Mouse (Mus musculus) hindbrain, embryonic 10.5 days (tissue): ENCODE data around the gene Gm49416. TPM values are rescaled to one million over a fixed set of nuclear protein-coding genes. Genes with fewer than 3 reads are reported as not detected.
"Not testable (repeated sequence)": the region's sequence is repeated elsewhere in the genome, so short reads cannot be mapped to it uniquely, and the experiment has no call there.

Source experiments
- DNase-seq: peaks from one replicate; pipeline ENCODE4 v3.0.0-alpha.2; 2017; ENCODE audit warnings: low spot score
- H3K27ac ChIP-seq: fragments of 300-500 bp; sonication (generic); 2 replicates; pipeline ENCODE4 v1.5.1; 2016; ENCODE audit warnings: mild to moderate bottlenecking, moderate library complexity
- H3K27me3 ChIP-seq: fragments of 300-500 bp; sonication (generic); 2 replicates; pipeline ENCODE4 v1.6.1; 2016; ENCODE audit warnings: mild to moderate bottlenecking; ENCODE audit not compliant: poor library complexity, insufficient read depth, severe bottlenecking
- H3K36me3 ChIP-seq: fragments of 300-500 bp; sonication (generic); 2 replicates; pipeline ENCODE4 v1.6.1; 2016; ENCODE audit warnings: mild to moderate bottlenecking, moderate library complexity
- H3K4me1 ChIP-seq: fragments of 300-500 bp; sonication (generic); replicated peaks from 2 replicates; pipeline ENCODE4 v1.6.1; 2016; ENCODE audit warnings: mild to moderate bottlenecking
- H3K4me3 ChIP-seq: fragments of 300-500 bp; sonication (generic); 2 replicates; pipeline ENCODE4 v1.5.1; 2016; ENCODE audit warnings: mild to moderate bottlenecking, moderate library complexity
- H3K9me3 ChIP-seq: fragments of 300-500 bp; sonication (generic); 2 replicates; pipeline ENCODE4 v1.6.1; 2016; ENCODE audit warnings: mild to moderate bottlenecking, moderate library complexity
- WGBS: fragments of 180-500 bp; shearing (Covaris S2); methylation state at CpG from one replicate; pipeline ENCODE4 v1.1.7; 2016; 5-methylcytosine and 5-hydroxymethylcytosine counted together
- polyA plus RNA-seq: library from polyadenylated mRNA; unstranded; fragments of >200 nt; fragmentation: Nextera tagmentation; extraction: Ambion mirVana; gene quantifications from 2 replicates; pipeline ENCODE4 v1.2.1, GENCODE M21; 2016

The Gm49416 gene
- polyA plus RNA-seq, 1 experiment from 2014 or later, result 0.22 TPM

DNA sequence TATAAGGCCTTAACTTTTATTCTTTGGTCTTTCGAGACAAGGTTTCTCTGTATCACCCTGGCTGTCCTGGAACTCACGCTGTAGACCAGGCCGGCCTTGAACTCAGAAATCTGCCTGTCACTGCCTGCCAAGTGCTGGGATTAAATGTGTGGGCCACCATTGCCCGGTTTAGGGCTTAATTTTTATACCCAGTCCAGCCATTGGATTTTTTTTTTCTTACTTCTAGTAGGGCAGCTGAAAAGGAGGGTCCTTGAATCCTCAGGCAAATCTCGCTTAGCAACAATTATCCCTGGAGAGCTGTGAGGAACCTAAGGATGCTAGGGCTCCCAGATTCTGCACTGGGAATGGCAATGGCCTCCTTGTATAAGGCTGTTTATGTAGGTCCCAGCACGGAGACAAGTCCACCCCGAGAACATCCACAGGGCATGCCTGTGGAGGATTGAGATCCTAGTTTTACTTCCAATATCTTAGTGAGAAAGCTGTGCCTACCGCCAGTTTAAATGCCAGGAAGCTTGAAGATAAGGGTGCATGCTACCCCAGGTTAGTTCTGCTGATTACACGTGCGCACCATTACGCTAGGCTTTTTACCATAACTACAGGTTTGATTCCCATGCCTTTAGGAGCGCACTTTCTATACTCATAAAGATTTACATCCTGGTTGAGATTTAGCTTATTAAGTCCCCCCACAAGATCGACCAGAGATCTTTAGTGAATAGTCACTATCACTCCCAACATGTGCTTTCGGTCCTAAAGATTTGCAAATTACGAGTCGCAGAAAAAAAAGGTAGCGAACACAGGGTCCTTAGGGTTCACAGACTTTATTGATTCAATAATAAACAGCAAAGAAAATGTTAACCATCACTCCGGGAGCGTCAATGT lies 902 bp upstream of the Gm49416 start:
- no peak for DNase-seq
- Histone ChIP-seq H3K27ac (peak overlapping the region; percentile 94), H3K4me1 (peaks cover 21% of the 10 kb centered on the region), H3K36me3 (peaks cover 19% of the 10 kb centered on the region), H3K4me3 (peak overlapping the region; percentile 74), H3K9me3 (no peaks in the 10 kb centered on the region), H3K27me3 (no peaks in the 10 kb centered on the region)
- WGBS, result 16% methylated on average over 19 of the region's 19 CpGs

DNA sequence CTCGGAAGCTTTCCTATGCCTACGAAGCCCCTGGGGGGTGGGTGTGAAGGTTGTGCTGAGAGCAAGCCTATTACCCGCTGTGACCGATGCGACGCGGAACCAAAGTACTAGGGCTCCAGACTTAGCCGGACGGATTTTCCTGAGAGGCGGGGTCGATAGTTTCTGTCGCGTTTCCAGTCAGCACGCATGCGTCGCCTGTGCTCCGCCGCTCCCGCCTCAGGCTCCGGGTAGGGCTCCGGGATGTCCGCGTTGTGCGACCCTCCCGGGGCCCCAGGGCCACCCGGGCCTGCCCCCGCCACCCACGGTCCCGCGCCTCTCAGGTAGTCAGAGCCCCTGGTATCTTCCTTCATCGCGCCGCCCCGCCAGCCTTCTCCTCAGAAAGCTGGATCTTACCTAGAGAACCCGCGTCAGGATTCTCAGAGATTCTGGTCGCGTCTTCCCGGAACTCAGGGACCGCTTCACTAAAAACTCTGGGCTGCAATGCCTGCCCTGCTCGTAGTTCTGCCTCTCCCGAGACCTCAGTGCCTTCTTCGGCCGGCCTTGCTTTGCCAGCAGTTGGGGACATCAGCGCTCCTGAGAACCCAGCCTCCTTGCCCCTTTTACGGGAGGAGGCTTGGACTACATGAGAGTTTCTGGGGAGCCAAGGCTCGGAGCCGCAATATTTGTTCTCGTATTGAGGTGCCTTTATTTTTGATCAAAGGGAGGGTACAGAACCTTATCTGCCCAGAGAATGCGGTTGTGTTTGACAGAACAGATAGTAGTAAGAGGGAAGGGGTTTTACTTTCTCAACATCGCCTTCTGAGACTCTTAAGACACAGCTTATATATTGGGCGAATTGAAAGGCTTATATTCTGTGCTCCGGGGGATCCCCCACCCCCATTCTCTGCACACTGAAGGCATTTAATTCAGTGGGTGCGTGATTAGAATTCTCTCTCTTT lies 4.4 kb downstream of the Gm49416 start, which contains the start of gene Ints5:
Gene Ints5 (plus strand): TSS at position 177 of the 938 bp plus-strand sequence.
- peaks cover 47% of the 10 kb centered on the region for H3K36me3 ChIP-seq
- 3% methylated on average over 54 of the region's 54 CpGs for WGBS
- H3K4me1 ChIP-seq, result peaks cover 46% of the 10 kb centered on the region
- peak within 1 kb of the TSS; percentile 96 for H3K27ac ChIP-seq
- H3K27me3 ChIP-seq, result no peaks in the 10 kb centered on the region
- DNase-seq, result peak; percentile 86
- H3K9me3 ChIP-seq, result no peaks in the 10 kb centered on the region
- H3K4me3 ChIP-seq, result peak within 1 kb of the TSS; percentile 79

DNA sequence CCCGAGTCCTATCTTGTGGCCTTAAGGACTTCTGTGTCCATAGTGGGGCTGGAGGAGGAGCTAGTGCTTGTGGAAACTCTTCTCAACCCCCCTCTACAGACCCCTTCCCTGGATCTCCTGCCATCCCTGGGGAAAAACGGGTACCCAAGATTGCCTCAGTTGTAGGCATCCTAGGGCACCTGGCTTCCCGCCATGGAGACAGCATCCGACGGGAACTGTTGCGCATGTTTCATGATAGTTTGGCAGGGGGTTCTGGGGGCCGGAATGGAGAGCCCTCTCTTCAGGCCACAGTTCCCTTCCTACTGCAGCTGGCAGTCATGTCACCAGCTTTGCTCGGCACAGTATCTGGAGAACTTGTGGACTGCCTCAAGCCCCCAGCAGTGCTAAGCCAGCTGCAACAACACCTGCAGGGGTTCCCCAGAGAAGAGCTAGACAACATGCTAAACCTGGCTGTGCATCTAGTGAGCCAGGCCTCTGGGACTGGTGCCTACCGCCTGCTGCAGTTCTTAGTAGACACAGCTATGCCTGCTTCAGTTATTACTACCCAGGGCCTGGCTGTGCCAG lies 6.8 kb downstream of the Gm49416 start:
- Histone ChIP-seq H3K9me3 (no peaks in the 10 kb centered on the region), H3K27ac (no peak overlapping the region; the same call in 1 of the 2 replicates), H3K4me1 (peaks cover 51% of the 10 kb centered on the region), H3K27me3 (no peaks in the 10 kb centered on the region), H3K4me3 (peak overlapping the region; percentile 20; the same call in 1 of the 2 replicates), H3K36me3 (peaks cover 47% of the 10 kb centered on the region)
- DNase-seq, result no peak
- WGBS, result 92% methylated on average over 9 of the region's 9 CpGs

DNA sequence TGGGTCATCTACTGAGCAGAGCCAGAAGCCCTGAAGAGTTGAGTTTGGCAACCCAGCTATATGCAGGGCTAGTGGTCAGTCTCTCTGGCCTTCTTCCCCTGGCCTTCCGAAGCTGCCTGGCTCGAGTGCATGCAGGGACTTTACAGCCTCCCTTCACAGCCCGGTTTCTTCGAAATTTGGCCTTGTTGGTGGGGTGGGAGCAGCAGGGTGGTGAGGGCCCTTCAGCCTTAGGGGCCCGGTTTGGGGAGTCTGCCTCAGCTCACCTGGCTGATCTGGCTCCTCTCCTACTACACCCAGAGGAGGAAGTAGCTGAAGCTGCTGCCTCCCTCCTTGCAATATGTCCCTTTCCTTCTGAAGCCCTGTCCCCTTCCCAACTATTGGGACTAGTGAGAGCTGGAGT lies 7.5 kb downstream of the Gm49416 start:
- Histone ChIP-seq H3K27ac (0 out of 2 replicates have a peak overlapping the region, but pooled peaks have one; percentile 5), H3K4me1 (peaks cover 51% of the 10 kb centered on the region), H3K4me3 (peak overlapping the region; percentile 20; the same call in 1 of the 2 replicates), H3K36me3 (peaks cover 47% of the 10 kb centered on the region)
- DNase-seq, H3K27me3 ChIP-seq, H3K9me3 ChIP-seq: not testable (repeated sequence)
- 95% methylated on average over 5 of the region's 5 CpGs for WGBS

DNA sequence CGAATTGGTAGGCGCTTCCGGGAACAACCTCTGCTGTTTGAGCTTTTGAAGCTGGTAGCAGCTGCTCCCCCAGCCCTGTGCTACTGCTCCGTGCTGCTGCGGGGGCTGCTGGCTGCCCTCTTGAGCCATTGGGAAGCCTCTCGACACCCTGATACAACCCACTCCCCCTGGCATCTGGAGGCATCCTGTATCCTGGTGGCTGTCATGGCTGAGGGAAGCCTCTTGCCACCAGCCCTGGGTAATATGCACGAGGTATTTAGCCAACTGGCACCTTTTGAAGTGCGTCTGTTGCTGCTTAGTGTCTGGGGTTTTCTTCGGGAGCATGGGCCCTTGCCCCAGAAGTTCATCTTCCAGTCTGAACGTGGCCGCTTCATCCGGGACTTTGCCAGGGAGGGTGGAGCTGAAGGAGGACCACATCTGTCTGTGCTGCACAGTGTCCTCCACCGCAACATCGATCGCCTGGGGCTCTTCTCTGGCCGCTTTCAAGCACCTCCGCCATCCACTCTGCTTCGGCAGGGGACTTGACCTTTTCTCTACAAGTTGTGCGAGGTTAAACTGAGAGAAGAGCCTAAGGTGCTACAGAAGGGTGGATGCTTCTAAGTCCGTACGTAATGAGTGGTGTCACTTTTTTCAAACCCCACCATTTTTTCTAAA lies 8.6 kb downstream of the Gm49416 start:
- H3K36me3 ChIP-seq, result peaks cover 53% of the 10 kb centered on the region
- 26% methylated on average over 21 of the region's 21 CpGs for WGBS
- DNase-seq, result peak; percentile 55

DNA sequence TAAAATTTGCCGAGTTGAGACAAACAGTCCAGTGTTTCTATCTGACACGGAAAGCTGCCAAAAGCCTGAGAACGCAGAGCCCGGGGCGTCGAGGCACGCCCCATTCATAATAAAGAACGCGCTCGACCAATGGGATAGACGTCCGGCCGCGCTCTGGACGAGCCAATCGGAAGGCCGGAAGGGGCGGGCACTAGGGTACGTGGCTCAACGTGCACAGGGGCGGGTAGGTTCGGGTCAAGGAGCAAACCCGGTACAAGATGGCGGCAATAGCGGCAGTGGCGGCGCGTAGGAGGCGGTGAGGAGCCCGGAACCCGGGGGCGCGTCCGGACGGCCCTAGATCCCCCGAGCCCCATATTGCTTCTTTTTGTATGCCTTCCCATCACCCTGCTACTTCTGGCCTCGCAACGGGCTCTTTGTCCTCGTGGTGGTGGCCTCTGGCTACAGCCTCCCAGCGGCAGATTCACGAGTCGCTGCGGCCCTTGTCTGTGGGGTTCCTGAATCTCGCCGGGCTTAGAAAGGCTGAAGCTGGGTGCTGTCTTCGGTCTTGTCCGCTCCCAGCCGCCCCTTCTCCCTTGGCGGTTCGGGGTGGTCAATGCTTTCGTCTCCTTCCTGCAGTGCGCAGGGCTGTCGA lies 9.3 kb downstream of the Gm49416 start, which contains the start of gene Ganab:
Gene Ganab (plus strand): TSS at position 207 of the 631 bp plus-strand sequence.
- Histone ChIP-seq H3K27me3 (no peaks in the 10 kb centered on the region), H3K9me3 (no peaks in the 10 kb centered on the region), H3K36me3 (peaks cover 59% of the 10 kb centered on the region), H3K27ac (peak within 1 kb of the TSS; percentile 96), H3K4me1 (peaks cover 47% of the 10 kb centered on the region), H3K4me3 (peak within 1 kb of the TSS; percentile 92)
- peak; percentile 96 for DNase-seq
- WGBS, result under 1% methylated on average over 53 of the region's 53 CpGs

More for the DNA sequence above, 8.6 kb downstream of the Gm49416 start:
- not testable (repeated sequence) for H3K27me3 ChIP-seq, H3K9me3 ChIP-seq
- Histone ChIP-seq H3K27ac (peak overlapping the region; percentile 96), H3K4me1 (peaks cover 51% of the 10 kb centered on the region), H3K4me3 (peak overlapping the region; percentile 92)

DNA sequence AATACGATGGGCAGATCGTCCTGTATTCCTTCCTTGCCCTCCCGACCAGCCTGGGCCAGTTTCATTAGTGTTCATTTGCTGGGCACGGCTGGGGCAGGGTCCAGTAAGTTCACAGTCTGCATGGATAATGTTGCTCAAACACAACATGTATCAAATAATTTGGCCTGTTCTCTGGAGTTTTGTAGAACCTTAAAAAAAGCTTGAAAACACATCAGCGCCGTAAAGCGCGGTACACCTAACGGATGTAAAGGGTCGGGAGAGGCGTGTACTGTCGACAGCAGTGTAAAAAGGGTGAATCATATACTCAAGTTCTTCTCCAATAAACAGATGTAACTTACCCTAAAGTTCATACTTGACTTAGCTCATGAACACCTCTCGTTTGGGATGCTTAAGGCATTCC lies 9.8 kb downstream of the Gm49416 start:
- Histone ChIP-seq H3K27ac (peak overlapping the region; percentile 96), H3K4me1 (peaks cover 43% of the 10 kb centered on the region), H3K4me3 (peak overlapping the region; percentile 92), H3K36me3 (peaks cover 65% of the 10 kb centered on the region), H3K27me3 (no peaks in the 10 kb centered on the region), H3K9me3 (no peaks in the 10 kb centered on the region)
- DNase-seq, result no peak
- 19% methylated on average over 13 of the region's 13 CpGs for WGBS

DNA sequence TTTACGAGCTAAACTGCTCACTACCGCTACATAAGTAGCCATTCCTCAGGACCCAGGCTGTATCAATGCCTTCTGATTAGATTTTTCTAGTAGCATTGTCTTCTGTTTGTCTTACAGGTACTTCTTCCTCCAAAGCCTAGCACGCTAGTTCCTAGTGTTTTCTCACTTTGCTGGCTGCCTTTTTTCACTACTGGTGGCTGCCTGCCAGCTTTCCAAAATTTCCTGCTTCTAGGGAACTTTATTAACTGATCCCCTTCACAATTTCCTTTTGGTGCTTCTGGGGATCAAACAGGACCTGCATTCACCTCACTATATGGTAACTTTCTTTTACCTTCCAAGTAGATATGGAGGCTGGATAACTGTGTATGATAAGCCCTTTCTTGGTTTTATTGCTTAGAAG lies 10.4 kb downstream of the Gm49416 start:
- Histone ChIP-seq H3K4me3 (peak overlapping the region; percentile 92), H3K27ac (peak overlapping the region; percentile 96; the same call in 1 of the 2 replicates), H3K9me3 (no peaks in the 10 kb centered on the region), H3K4me1 (peaks cover 38% of the 10 kb centered on the region), H3K27me3 (no peaks in the 10 kb centered on the region), H3K36me3 (peaks cover 70% of the 10 kb centered on the region)
- WGBS, result 78% methylated on average over 3 of the region's 3 CpGs
- no peak for DNase-seq

DNA sequence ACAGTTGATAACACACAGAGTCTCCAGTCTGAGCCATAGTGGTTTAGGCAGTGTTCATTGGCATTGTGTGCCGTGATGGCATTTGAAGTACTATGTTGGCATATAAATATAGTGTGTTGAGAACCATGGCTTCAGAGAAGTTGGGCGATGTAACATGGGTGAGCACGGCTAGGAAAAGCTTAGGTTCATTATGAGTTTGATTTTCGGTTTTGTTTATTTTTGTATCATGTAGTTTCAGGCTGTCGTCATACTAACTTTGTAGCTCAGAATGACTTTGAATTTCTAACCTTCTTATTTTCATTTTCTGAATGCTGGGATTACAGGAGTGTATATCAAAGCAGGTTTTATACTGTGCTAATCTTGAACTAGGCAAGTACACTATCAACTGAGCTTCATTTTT lies 14.7 kb downstream of the Gm49416 start:
- no peaks in the 10 kb centered on the region for H3K9me3 ChIP-seq
- no peak overlapping the region for H3K4me3 ChIP-seq
- 95% methylated on average over 5 of the region's 5 CpGs for WGBS
- H3K4me1 ChIP-seq, result peaks cover 12% of the 10 kb centered on the region
- H3K27me3 ChIP-seq, result no peaks in the 10 kb centered on the region
- no peak overlapping the region for H3K27ac ChIP-seq
- peaks cover 85% of the 10 kb centered on the region for H3K36me3 ChIP-seq
- no peak for DNase-seq

DNA sequence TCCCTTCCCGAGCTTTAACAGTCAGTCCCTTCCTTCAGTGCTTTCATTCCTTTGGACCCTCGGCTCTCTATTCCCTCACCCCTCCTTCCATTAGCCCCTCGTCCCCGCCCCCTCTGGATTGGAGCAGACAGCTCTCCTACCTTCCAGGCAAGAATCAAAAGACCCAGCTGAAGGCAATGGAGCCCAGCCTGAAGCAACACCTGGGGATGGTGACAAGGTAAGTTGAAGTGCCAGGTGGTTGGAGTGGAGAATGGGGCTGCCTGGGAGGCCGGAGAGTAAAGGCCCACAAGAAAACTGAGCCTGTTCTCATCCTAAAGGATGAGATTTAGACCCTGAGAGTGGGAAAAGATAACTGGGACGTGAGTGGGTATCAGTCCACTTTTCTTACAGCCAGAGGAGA lies 19.8 kb downstream of the Gm49416 start:
- DNase-seq, result no peak
- 91% methylated on average over 6 of the region's 6 CpGs for WGBS
- Histone ChIP-seq H3K4me3 (no peak overlapping the region), H3K27me3 (no peaks in the 10 kb centered on the region), H3K27ac (no peak overlapping the region), H3K36me3 (peaks cover 99% of the 10 kb centered on the region), H3K9me3 (no peaks in the 10 kb centered on the region), H3K4me1 (no peaks in the 10 kb centered on the region)

DNA sequence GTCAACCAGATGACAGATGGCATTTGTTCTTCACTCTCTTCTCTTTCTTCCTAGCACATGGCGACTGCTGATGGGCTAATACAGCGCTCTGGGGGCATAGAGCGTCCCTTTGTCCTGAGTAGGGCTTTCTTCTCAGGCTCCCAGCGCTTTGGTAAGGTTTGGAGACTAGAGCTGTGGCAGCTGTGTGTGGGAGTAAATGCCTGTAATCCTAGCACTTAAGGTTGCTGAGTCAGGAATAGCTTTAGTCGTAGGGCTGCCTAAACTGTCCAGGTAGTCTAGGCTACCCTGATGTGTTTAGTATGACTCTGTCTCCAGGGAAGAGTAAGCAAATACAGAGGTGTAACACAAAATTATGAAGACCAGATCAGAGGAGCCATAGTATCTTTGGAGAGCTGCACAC lies 23.1 kb downstream of the Gm49416 start:
- no peak for DNase-seq
- WGBS, result 93% methylated on average over 5 of the region's 5 CpGs
- no peak overlapping the region for H3K4me3 ChIP-seq
- H3K4me1 ChIP-seq, result no peaks in the 10 kb centered on the region
- no peaks in the 10 kb centered on the region for H3K9me3 ChIP-seq
- peaks cover 100% of the 10 kb centered on the region for H3K36me3 ChIP-seq
- H3K27ac ChIP-seq, result no peak overlapping the region
- no peaks in the 10 kb centered on the region for H3K27me3 ChIP-seq
